Mouse (Mus musculus) bone marrow macrophage, adult 2 months (primary cell): ENCODE data around the gene Cgnl1.

Experiments used
- CTCF ChIP-seq: IDR thresholded peaks from 2 replicates; pipeline ENCODE4 v1.5.1; 2012; ENCODE audit warnings: low read depth, mild to moderate bottlenecking, low read length, moderate library complexity
- POLR2A ChIP-seq: IDR thresholded peaks from 2 replicates; pipeline ENCODE4 v1.6.1; 2012; ENCODE audit warnings: mild to moderate bottlenecking, low read depth, low read length, borderline replicate concordance

- TF ChIP-seq POLR2A: no peak
- no peak for TF ChIP-seq CTCF
Measured at GRCm38 (mm10) chr9:71666432-71666831, 105.0 kb downstream of the Cgnl1 start.
